Mouse (Mus musculus): ENCODE results near the gene Lypd1. TPM values are rescaled to one million over a fixed set of nuclear protein-coding genes. Genes with fewer than 3 reads are reported as not detected.

Gene Lypd1
- not detected in 2 replicates for polyA plus RNA-seq (2012; ENCODE audit: insufficient read depth, insufficient read length, missing spikeins)

GRCm38 (mm10) chr1:125912601-125913600 is at the start of gene Lypd1:
TSS of gene Lypd1 (minus strand) at chr1:125913101.
- no peak for TF ChIP-seq CTCF (IDR thresholded peaks at IDR 0.05; ENCODE audit: low read depth, low read length)
- TF ChIP-seq POLR2A (IDR thresholded peaks at IDR 0.05; ENCODE audit: borderline replicate concordance, low read depth, low read length), result no peak
- no peak within 1 kb of the TSS for H3K4me3 ChIP-seq (ENCODE audit: insufficient read depth, low read length)
- H3K4me1 ChIP-seq (ENCODE audit: control insufficient read depth, insufficient read depth, low read length), result no peaks in the 10 kb centered on the region
- H3K27ac ChIP-seq (ENCODE audit: insufficient read depth, low read depth, low read length), result no peak within 1 kb of the TSS

DNA sequence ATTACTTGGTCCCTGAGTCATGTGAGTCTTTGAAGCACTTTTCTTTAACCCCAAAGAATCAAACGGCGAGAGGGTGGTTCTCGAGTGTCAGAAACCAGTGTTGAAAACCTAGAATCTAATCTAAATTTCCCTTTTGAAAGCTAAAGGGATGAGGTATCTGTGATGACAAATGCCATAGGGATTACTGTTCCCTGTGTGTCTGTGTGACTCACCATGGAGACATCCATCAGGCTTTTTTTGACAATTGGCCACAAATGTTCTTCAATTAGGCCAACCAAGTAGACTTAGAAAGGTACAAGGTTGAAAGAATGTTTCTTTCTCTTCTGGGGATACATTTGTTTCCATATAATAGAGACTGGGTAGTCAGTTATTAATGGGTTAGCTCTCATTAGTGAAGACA is 38.1 kb upstream of the Lypd1 start:
- no peaks in the 10 kb centered on the region for H3K4me1 ChIP-seq (ENCODE audit: control insufficient read depth, insufficient read depth, low read length)
- TF ChIP-seq CTCF (IDR thresholded peaks at IDR 0.05; ENCODE audit: low read depth, low read length) (no peak), POLR2A (IDR thresholded peaks at IDR 0.05; ENCODE audit: borderline replicate concordance, low read depth, low read length) (no peak)

GRCm38 (mm10) chr1:125949076-125949475 is 36.2 kb upstream of the Lypd1 start:
- Histone ChIP-seq H3K4me1 (ENCODE audit: control insufficient read depth, insufficient read depth, low read length) (no peaks in the 10 kb centered on the region), H3K4me3 (ENCODE audit: insufficient read depth, low read length) (no peak overlapping the region), H3K27ac (ENCODE audit: insufficient read depth, low read depth, low read length) (no peak overlapping the region)
- TF ChIP-seq POLR2A (IDR thresholded peaks at IDR 0.05; ENCODE audit: borderline replicate concordance, low read depth, low read length), result no peak
- TF ChIP-seq CTCF (IDR thresholded peaks at IDR 0.05; ENCODE audit: low read depth, low read length), result no peak

More for the DNA sequence above, 38.1 kb upstream of the Lypd1 start:
- H3K4me3 ChIP-seq (ENCODE audit: insufficient read depth, low read length), result no peak overlapping the region
- H3K27ac ChIP-seq (ENCODE audit: insufficient read depth, low read depth, low read length), result no peak overlapping the region

GRCm38 (mm10) chr1:125945136-125945535 is 32.2 kb upstream of the Lypd1 start:
- no peaks in the 10 kb centered on the region for H3K4me1 ChIP-seq (ENCODE audit: control insufficient read depth, insufficient read depth, low read length)
- H3K27ac ChIP-seq (ENCODE audit: insufficient read depth, low read depth, low read length), result no peak overlapping the region

DNA sequence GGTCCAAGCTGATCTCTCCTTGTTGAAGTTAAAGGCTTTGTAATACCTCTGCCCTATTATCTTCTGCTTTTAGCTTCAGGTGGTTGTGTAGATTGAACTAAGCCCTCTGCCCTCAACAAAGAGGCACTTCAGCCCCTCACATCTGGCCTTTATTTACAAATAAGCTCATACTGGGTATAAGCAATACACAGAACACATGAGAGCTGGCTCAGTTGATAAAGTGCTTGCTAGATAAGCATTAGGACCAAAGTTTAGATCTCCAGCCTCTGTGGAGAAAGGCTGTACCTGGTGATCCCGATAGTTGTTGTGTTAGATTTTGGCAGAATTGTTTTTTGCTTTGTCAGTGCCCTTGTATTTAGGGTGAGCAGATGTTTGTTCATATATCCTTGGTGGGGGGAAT is 30.4 kb upstream of the Lypd1 start:
- TF ChIP-seq CTCF (IDR thresholded peaks at IDR 0.05; ENCODE audit: low read depth, low read length) (no peak), POLR2A (IDR thresholded peaks at IDR 0.05; ENCODE audit: borderline replicate concordance, low read depth, low read length) (no peak)
- Histone ChIP-seq H3K4me3 (ENCODE audit: insufficient read depth, low read length) (no peak overlapping the region), H3K4me1 (ENCODE audit: control insufficient read depth, insufficient read depth, low read length) (no peaks in the 10 kb centered on the region), H3K27ac (ENCODE audit: insufficient read depth, low read depth, low read length) (no peak overlapping the region)

More at GRCm38 (mm10) chr1:125945136-125945535, 32.2 kb upstream of the Lypd1 start:
- TF ChIP-seq CTCF (IDR thresholded peaks at IDR 0.05; ENCODE audit: low read depth, low read length) (no peak), POLR2A (IDR thresholded peaks at IDR 0.05; ENCODE audit: borderline replicate concordance, low read depth, low read length) (no peak)
- H3K4me3 ChIP-seq (ENCODE audit: insufficient read depth, low read length), result no peak overlapping the region

DNA sequence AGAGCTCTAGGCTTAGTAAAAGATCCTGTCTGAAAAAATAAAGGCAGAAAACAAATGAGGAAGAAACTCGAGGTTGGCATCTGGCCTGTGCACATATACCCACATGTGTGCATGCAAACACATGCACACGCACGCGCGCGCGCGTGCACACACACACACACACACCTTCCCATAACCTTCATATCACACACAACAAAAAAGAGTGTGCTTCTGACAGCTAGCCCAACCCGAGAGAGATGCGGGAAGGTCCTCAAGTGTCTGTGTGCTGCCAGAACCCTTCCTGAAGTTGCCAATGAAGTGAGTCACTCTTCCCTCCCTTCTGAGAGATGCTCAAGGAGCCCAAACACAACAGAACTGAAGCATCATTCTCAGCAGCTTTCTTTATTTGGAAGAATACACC is 12.6 kb upstream of the Lypd1 start:
- no peak overlapping the region for H3K27ac ChIP-seq (ENCODE audit: insufficient read depth, low read depth, low read length)
- TF ChIP-seq CTCF (IDR thresholded peaks at IDR 0.05; ENCODE audit: low read depth, low read length), result no peak
- no peak for TF ChIP-seq POLR2A (IDR thresholded peaks at IDR 0.05; ENCODE audit: borderline replicate concordance, low read depth, low read length)
- no peak overlapping the region for H3K4me3 ChIP-seq (ENCODE audit: insufficient read depth, low read length)
- no peaks in the 10 kb centered on the region for H3K4me1 ChIP-seq (ENCODE audit: control insufficient read depth, insufficient read depth, low read length)

DNA sequence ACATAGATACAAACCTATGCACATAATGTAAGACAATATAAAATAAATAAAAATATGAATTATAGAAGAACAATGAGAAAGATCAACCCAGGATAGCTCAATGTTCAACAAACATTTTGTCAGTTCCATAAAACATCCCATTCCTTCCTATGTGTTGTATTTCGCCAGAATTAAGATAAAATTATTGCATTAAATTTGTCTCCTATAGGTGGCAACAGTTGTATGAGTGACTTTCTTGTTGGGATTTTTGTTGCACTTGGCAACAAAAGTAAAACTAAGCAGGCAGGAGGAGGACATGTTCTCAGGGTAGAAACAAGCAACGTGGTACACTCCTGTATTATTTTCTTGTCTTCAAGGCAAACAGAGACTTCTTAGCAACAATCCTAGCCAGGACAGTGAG is 10.2 kb upstream of the Lypd1 start:
- Histone ChIP-seq H3K4me1 (ENCODE audit: control insufficient read depth, insufficient read depth, low read length) (no peaks in the 10 kb centered on the region), H3K4me3 (ENCODE audit: insufficient read depth, low read length) (no peak overlapping the region)
- TF ChIP-seq POLR2A (IDR thresholded peaks at IDR 0.05; ENCODE audit: borderline replicate concordance, low read depth, low read length) (no peak), CTCF (IDR thresholded peaks at IDR 0.05; ENCODE audit: low read depth, low read length) (no peak)

GRCm38 (mm10) chr1:125920696-125921095 is 7.8 kb upstream of the Lypd1 start:
- TF ChIP-seq CTCF (IDR thresholded peaks at IDR 0.05; ENCODE audit: low read depth, low read length) (no peak), POLR2A (IDR thresholded peaks at IDR 0.05; ENCODE audit: borderline replicate concordance, low read depth, low read length) (no peak)
- Histone ChIP-seq H3K4me1 (ENCODE audit: control insufficient read depth, insufficient read depth, low read length) (no peaks in the 10 kb centered on the region), H3K27ac (ENCODE audit: insufficient read depth, low read depth, low read length) (no peak overlapping the region), H3K4me3 (ENCODE audit: insufficient read depth, low read length) (no peak overlapping the region)

More for the DNA sequence above, 10.2 kb upstream of the Lypd1 start:
- H3K27ac ChIP-seq (ENCODE audit: insufficient read depth, low read depth, low read length), result no peak overlapping the region

DNA sequence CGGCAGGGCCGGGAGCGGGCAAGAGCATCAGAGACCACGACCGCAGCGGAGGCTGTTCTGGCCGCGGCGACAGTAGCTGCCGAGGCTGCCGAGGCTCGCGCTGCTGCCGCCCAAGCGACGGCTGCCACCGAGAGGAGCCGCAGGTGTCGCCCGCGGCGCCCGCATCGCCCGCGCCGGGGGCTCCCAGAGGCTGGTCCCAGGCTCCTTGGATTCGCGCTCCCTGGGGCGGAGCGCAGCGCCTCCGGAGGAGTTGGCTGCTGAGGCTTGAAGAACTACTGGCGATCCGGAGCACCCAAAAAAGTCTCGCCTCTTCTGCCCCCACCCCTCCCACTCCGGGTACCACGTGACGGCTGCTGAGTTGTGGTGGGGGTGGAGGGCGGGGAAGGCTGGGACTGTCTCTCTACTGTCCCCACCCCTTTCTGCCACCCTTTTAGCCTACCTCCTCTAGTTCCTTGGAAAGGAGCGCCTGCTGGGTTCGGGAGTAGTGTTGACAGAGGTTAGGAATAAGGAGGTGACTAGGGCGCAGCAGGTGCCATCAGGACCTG is 928 bp downstream of the Lypd1 start:
- TF ChIP-seq POLR2A (IDR thresholded peaks at IDR 0.05; ENCODE audit: borderline replicate concordance, low read depth, low read length) (no peak), CTCF (IDR thresholded peaks at IDR 0.05; ENCODE audit: low read depth, low read length) (no peak)
- Histone ChIP-seq H3K4me1 (ENCODE audit: control insufficient read depth, insufficient read depth, low read length) (no peaks in the 10 kb centered on the region), H3K4me3 (ENCODE audit: insufficient read depth, low read length) (no peak overlapping the region), H3K27ac (ENCODE audit: insufficient read depth, low read depth, low read length) (no peak overlapping the region)
